Mouse (Mus musculus) heart, postnatal 0 days (tissue): ENCODE data around the gene Abhd2. TPM values are rescaled to one million over a fixed set of nuclear protein-coding genes. Genes with fewer than 3 reads are reported as not detected.

Source experiments
- ATAC-seq: fragments of 200-750 bp; cut with Nextera tagmentation; 2 replicates; pipeline ENCODE4 v1.8.0; 2017; ENCODE audit warnings: low read depth, moderate number of reproducible peaks, moderate library complexity; ENCODE audit not compliant: insufficient read depth
- DNase-seq: peaks from one replicate; pipeline ENCODE4 v3.0.0-alpha.2; 2016; ENCODE audit warnings: low spot score
- H3K27ac ChIP-seq: fragments of 300-500 bp; sonication (generic); 2 replicates; pipeline ENCODE4 v1.5.1; 2014; ENCODE audit warnings: low read depth, mild to moderate bottlenecking
- H3K27me3 ChIP-seq: fragments of 300-500 bp; sonication (generic); 2 replicates; pipeline ENCODE4 v1.6.1; 2014; ENCODE audit warnings: low read length, mixed read lengths; ENCODE audit not compliant: control insufficient read depth, insufficient read depth
- H3K36me3 ChIP-seq: fragments of 300-500 bp; sonication (generic); replicated peaks from 2 replicates; pipeline ENCODE4 v1.6.1; 2014; ENCODE audit warnings: low read length, mixed read lengths; ENCODE audit not compliant: control insufficient read depth, insufficient read depth
- H3K4me1 ChIP-seq: fragments of 300-500 bp; sonication (generic); 2 replicates; pipeline ENCODE4 v1.6.1; 2014; ENCODE audit warnings: antibody characterized with exemption; ENCODE audit not compliant: control insufficient read depth, insufficient read depth
- H3K4me2 ChIP-seq: fragments of 300-500 bp; sonication (generic); 2 replicates; pipeline ENCODE4 v1.6.1; 2014; ENCODE audit warnings: low read depth, mild to moderate bottlenecking, low read length, moderate library complexity
- H3K4me3 ChIP-seq: fragments of 300-500 bp; sonication (generic); 2 replicates; pipeline ENCODE4 v1.5.1; 2014; ENCODE audit warnings: low read depth, low read length
- H3K9ac ChIP-seq: fragments of 300-500 bp; sonication (generic); replicated peaks from 2 replicates; pipeline ENCODE4 v1.6.1; 2014; ENCODE audit warnings: low read depth, low read length, mixed read lengths
- H3K9me3 ChIP-seq: fragments of 300-500 bp; sonication (generic); replicated peaks from 2 replicates; pipeline ENCODE4 v1.6.1; 2016; ENCODE audit warnings: low read length; ENCODE audit not compliant: control insufficient read depth
- CTCF ChIP-seq: IDR thresholded peaks from 2 replicates; pipeline ENCODE4 v1.5.1; 2016; ENCODE audit warnings: antibody characterized with exemption, control low read depth, low read depth
- EP300 ChIP-seq: IDR thresholded peaks from 2 replicates; pipeline ENCODE4 v1.6.1; 2016; ENCODE audit warnings: antibody characterized with exemption, low read depth
- WGBS: fragments of 180-500 bp; shearing (Covaris S2); extraction: QIAGEN DNeasy Blood & Tissue Kit; methylation state at CpG from one replicate; pipeline ENCODE4 v1.1.7; 2014; 5-methylcytosine and 5-hydroxymethylcytosine counted together
- polyA plus RNA-seq: library from polyadenylated mRNA; unstranded; fragments of >200 nt; fragmentation: Nextera tagmentation; extraction: Ambion mirVana; gene quantifications from 2 replicates; pipeline ENCODE4 v1.2.1, GENCODE M21; 2015
- total RNA-seq: library from RNA; depleted of rRNA; stranded (reverse); fragments of >200 nt; gene quantifications from 2 replicates; pipeline ENCODE4 v1.2.3, GENCODE M21; 2014; ENCODE audit warnings: low replicate concordance

The Abhd2 gene
- total and polyA plus RNA-seq, 2 experiments from 2014 or later = 4.2 to 16.6 TPM

DNA sequence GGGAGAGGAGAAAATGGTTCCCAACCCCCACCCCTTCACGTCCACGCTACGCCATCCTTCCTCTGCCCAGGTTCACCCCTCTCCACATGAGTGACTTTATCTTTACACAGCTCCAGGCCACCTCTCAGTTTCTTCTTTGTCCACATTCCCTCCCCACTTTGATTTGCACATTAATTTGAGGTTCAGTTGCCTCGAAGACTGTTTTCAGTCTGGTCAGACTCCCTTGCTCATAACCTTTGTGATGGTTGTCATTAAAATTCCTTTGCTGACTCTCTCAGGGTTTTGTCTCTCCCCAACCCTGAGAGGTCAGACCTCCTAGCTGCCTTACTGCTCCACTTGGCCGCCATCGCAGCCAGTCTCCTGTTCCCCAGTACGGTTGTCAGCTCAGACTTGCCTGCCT lies 121.7 kb downstream of the Abhd2 start:
- Histone ChIP-seq H3K9ac (no peak overlapping the region), H3K27ac (no peak overlapping the region), H3K4me3 (no peak overlapping the region), H3K27me3 (no peaks in the 10 kb centered on the region), H3K4me2 (no peak overlapping the region), H3K9me3 (no peaks in the 10 kb centered on the region), H3K36me3 (no peaks in the 10 kb centered on the region), H3K4me1 (no peaks in the 10 kb centered on the region)
- 71% methylated on average over 7 of the region's 7 CpGs for whole genome bisulfite sequencing
- TF ChIP-seq CTCF (no peak), EP300 (no peak)
- ATAC-seq = no peak
- DNase-seq = no peak

DNA sequence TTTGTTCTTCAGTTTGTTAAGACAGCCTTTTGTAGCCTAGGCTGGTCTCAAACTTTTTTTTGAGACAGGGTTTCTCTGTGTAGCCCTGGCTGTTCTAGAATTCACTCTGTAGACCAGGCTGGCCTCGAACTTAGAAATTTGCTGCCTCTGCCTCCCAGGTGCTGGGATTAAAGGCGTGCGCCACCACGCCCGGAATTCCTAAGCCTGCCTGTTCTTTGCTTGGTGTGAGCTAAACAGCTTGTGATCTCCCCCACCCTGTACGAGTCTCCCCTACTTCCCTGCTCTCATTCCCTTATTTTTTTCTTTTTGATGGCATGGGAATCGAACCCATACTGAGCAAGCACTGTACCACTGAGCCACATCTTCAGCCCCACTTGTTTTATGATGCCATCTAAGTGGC lies 122.2 kb downstream of the Abhd2 start:
- ATAC-seq (no peak), DNase-seq (no peak)
- H3K27ac ChIP-seq = no peak overlapping the region
- 84% methylated on average over 7 of the region's 7 CpGs for WGBS
- no peaks in the 10 kb centered on the region for H3K27me3 ChIP-seq
- TF ChIP-seq CTCF (no peak), EP300 (no peak)
- no peak overlapping the region for H3K9ac ChIP-seq
- H3K36me3 ChIP-seq = no peaks in the 10 kb centered on the region
- H3K4me1 ChIP-seq = no peaks in the 10 kb centered on the region
- H3K4me2 ChIP-seq = no peak overlapping the region
- H3K9me3 ChIP-seq = no peaks in the 10 kb centered on the region
- no peak overlapping the region for H3K4me3 ChIP-seq

DNA sequence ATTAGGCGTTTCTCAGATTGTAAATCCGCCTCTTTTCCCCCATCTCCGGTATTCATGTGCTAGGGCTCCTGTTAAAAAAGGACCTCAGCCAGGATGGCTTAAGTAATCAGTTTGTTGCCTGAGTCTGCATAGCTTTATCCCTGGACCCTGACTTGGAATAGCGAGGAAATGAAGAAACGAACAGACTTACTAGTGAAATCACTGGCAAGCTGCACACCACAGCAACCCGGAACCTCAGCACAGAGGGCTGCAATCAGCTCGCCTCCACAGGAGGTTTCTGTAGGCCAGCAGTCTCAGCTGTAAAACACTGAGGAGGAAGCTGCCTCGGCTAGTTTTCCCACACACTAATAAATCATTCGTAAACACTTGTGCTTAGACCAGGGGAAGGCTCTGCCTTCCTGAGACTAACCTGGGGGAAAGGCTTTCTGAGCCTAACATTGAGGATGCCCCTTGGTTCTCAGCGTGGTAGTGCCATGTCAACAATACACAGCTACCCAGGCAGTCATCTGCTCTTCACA lies 124.5 kb downstream of the Abhd2 start:
- H3K4me3 ChIP-seq = no peak overlapping the region
- no peak overlapping the region for H3K27ac ChIP-seq
- 81% methylated on average over 10 of the region's 10 CpGs for WGBS
- no peak overlapping the region for H3K4me2 ChIP-seq
- no peaks in the 10 kb centered on the region for H3K27me3 ChIP-seq
- no peaks in the 10 kb centered on the region for H3K9me3 ChIP-seq
- DNase-seq = no peak
- ATAC-seq = no peak
- H3K36me3 ChIP-seq = no peaks in the 10 kb centered on the region
- H3K9ac ChIP-seq = no peak overlapping the region
- H3K4me1 ChIP-seq = no peaks in the 10 kb centered on the region
- TF ChIP-seq EP300 (no peak), CTCF (no peak)

- no peaks in the 10 kb centered on the region for H3K27me3 ChIP-seq
- DNase-seq (no peak), ATAC-seq (no peak)
- H3K4me2 ChIP-seq = no peak overlapping the region
- H3K4me1 ChIP-seq = no peaks in the 10 kb centered on the region
- no peak for TF ChIP-seq EP300
- no peak for TF ChIP-seq CTCF
- no peak overlapping the region for H3K4me3 ChIP-seq
- WGBS = 80% methylated on average over 8 of the region's 8 CpGs
- H3K27ac ChIP-seq = no peak overlapping the region
- no peaks in the 10 kb centered on the region for H3K9me3 ChIP-seq
- no peaks in the 10 kb centered on the region for H3K36me3 ChIP-seq
- no peak overlapping the region for H3K9ac ChIP-seq
Measured at GRCm38 (mm10) chr7:79398426-79398825, 125.4 kb downstream of the Abhd2 start.

- no peak overlapping the region for H3K4me3 ChIP-seq
Measured at GRCm38 (mm10) chr7:79398971-79399370, 126.0 kb downstream of the Abhd2 start.

GRCm38 (mm10) chr7:79400296-79400695 lies 127.3 kb downstream of the Abhd2 start:
- H3K9ac ChIP-seq = no peak overlapping the region
- TF ChIP-seq EP300 (no peak), CTCF (no peak)
- H3K27me3 ChIP-seq = no peaks in the 10 kb centered on the region
- no peak overlapping the region for H3K4me2 ChIP-seq
- H3K27ac ChIP-seq = no peak overlapping the region
- WGBS = 77% methylated on average over 3 of the region's 3 CpGs
- DNase-seq (no peak), ATAC-seq (no peak)
- H3K36me3 ChIP-seq = 0 out of 2 replicates have a peak, but pooled peaks cover 3% of the 10 kb centered on the region
- H3K4me1 ChIP-seq = no peaks in the 10 kb centered on the region
- H3K4me3 ChIP-seq = no peak overlapping the region
- no peaks in the 10 kb centered on the region for H3K9me3 ChIP-seq

More at GRCm38 (mm10) chr7:79398971-79399370, 126.0 kb downstream of the Abhd2 start:
- no peak for TF ChIP-seq EP300
- no peak for TF ChIP-seq CTCF
- Histone ChIP-seq H3K27ac (no peak overlapping the region), H3K9ac (no peak overlapping the region), H3K9me3 (no peaks in the 10 kb centered on the region), H3K4me1 (no peaks in the 10 kb centered on the region), H3K27me3 (no peaks in the 10 kb centered on the region), H3K4me2 (no peak overlapping the region), H3K36me3 (0 out of 2 replicates have a peak, but pooled peaks cover 3% of the 10 kb centered on the region)
- DNase-seq (no peak), ATAC-seq (no peak)
- 72% methylated on average over 12 of the region's 12 CpGs for WGBS
